Mouse (Mus musculus) myocyte (in vitro differentiated cells): ENCODE results near the gene Plce1.

Experiments
- CEBPB ChIP-seq: IDR thresholded peaks from 2 replicates; pipeline ENCODE4 v1.6.1; 2011; ENCODE audit warnings: mild to moderate bottlenecking, moderate library complexity; ENCODE audit not compliant: poor library complexity, insufficient read depth, severe bottlenecking
- E2F4 ChIP-seq: IDR thresholded peaks from one replicate; pipeline ENCODE4 v1.6.1; 2011; ENCODE audit warnings: mild to moderate bottlenecking, control low read depth, moderate library complexity; ENCODE audit not compliant: insufficient read depth
- MAX ChIP-seq: IDR thresholded peaks from one replicate; pipeline ENCODE4 v1.6.1; 2011; ENCODE audit warnings: low read depth, mild to moderate bottlenecking, control low read depth
- MYOD1 ChIP-seq, 3 experiments: IDR thresholded peaks; one replicate each; pipeline ENCODE4 v1.6.1; 2011; ENCODE audit warnings: control low read depth in 2 of 3, low read depth in 2 of 3, mild to moderate bottlenecking in 2 of 3, moderate library complexity in 1 of 3; ENCODE audit not compliant: insufficient read length in 2 of 3, control insufficient read depth in 1 of 3
- MYOG ChIP-seq, 3 experiments: IDR thresholded peaks; one replicate each; pipeline ENCODE4 v1.6.1; 2011; ENCODE audit warnings: control low read depth in 2 of 3, low read depth in 2 of 3, mild to moderate bottlenecking in 2 of 3; ENCODE audit not compliant: insufficient read length in 2 of 3, control insufficient read depth in 1 of 3, insufficient read depth in 1 of 3
- POLR2A ChIP-seq: IDR thresholded peaks from one replicate; pipeline ENCODE4 v1.6.1; 2011; ENCODE audit warnings: low read depth, mild to moderate bottlenecking, control low read depth, moderate library complexity; ENCODE audit not compliant: insufficient read length
- POLR2AphosphoS2 ChIP-seq: IDR thresholded peaks from one replicate; pipeline ENCODE4 v1.6.1; 2011; ENCODE audit warnings: low read depth, control low read depth; ENCODE audit not compliant: insufficient read length
- REST ChIP-seq: IDR thresholded peaks from one replicate; pipeline ENCODE4 v1.6.1; 2011; ENCODE audit warnings: mild to moderate bottlenecking, control low read depth, moderate library complexity; ENCODE audit not compliant: insufficient read depth, insufficient read length
- SRF ChIP-seq: IDR thresholded peaks from one replicate; pipeline ENCODE4 v1.6.1; 2011; ENCODE audit warnings: low read depth; ENCODE audit not compliant: control insufficient read depth, insufficient read length
- TCF12 ChIP-seq: IDR thresholded peaks from one replicate; pipeline ENCODE4 v1.6.1; 2011; ENCODE audit warnings: mild to moderate bottlenecking, control low read depth; ENCODE audit not compliant: poor library complexity, insufficient read depth, severe bottlenecking
- TCF3 ChIP-seq: IDR thresholded peaks from one replicate; pipeline ENCODE4 v1.6.1; 2011; ENCODE audit warnings: low read depth, control low read depth; ENCODE audit not compliant: insufficient read length
- USF1 ChIP-seq: IDR thresholded peaks from one replicate; pipeline ENCODE4 v1.6.1; 2011; ENCODE audit warnings: low read depth, mild to moderate bottlenecking, control low read depth, moderate library complexity

DNA sequence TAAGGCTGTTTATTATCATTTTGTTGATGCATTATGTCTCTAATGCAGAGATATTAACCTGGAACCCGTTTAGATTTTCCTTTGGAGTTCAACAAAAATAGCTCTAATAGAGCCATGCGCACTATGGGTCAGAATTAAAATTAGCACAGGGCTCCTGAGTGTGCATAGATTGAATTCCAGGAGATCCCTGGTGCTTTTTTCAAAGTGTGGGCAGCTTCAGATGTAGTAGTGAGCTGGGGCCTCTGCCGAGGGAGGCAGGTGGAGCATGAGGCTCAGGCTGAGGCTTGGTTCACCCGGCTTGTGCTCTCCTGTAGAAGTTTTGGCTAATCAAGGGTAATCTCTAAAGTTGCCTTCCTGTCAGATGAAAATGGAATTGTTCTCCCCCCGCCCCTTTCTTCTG, 17.3 kb downstream of the Plce1 start:
- no peak for TF ChIP-seq POLR2A
- TF ChIP-seq TCF3, result no peak
- no peak for TF ChIP-seq POLR2AphosphoS2
- TF ChIP-seq MYOD1 (IDR thresholded peaks at IDR 0.05; ENCODE audit: control insufficient read depth in 1 of 3, insufficient read length in 2 of 3, low read depth in 2 of 3), result no peak
- TF ChIP-seq E2F4, result no peak
- no peak for TF ChIP-seq TCF12
- TF ChIP-seq CEBPB, result no peak
- TF ChIP-seq MYOG (IDR thresholded peaks at IDR 0.05; ENCODE audit: control insufficient read depth in 1 of 3, insufficient read depth in 1 of 3, insufficient read length in 2 of 3, low read depth in 2 of 3), result no peak
- no peak for TF ChIP-seq MAX
- no peak for TF ChIP-seq USF1
- TF ChIP-seq REST, result no peak
- no peak for TF ChIP-seq SRF
